Comparison of ENCODE assay signal across 9 mouse cellular contexts in genomic region chr17:46975183-46975582, GRCm38 (mm10). TPM values are rescaled to one million over a fixed set of nuclear protein-coding genes. Genes with fewer than 3 reads are reported as not detected.
DNase-seq lines count a peak whose midpoint lies in the region; ATAC-seq and TF ChIP-seq lines count a peak whose summit lies in the region.
"Had no signal": no experiment of that assay in that cellular context is flagged by ENCODE, and none has a peak within 500 bp of the region (broad histone marks: within the 10 kb centered on the region; RNA-seq: fewer than 3 reads in every experiment).

No protein-coding gene starts in this region.

- peak; percentile 79 for TF ChIP-seq CTCF in kidney, adult 2 months (conservative IDR thresholded peaks at IDR 0.05; ENCODE audit: insufficient read depth, insufficient read length, low read depth, low read length)
- peak; percentile 73 for TF ChIP-seq CTCF in liver, adult 2 months (IDR thresholded peaks at IDR 0.05; ENCODE audit: low read depth, low read length)

- peaks cover 24% of the 10 kb centered on the region for H3K36me3 ChIP-seq in kidney, adult 2 months (ENCODE audit: control insufficient read depth, insufficient read depth, low read length)
- peaks cover 100% of the 10 kb centered on the region for H3K36me3 ChIP-seq in kidney, embryonic 15.5 days
- H3K36me3 ChIP-seq in liver, adult 2 months (ENCODE audit: control insufficient read depth, insufficient read depth, low read length), result peaks cover 87% of the 10 kb centered on the region

- no peaks in the 10 kb centered on the region for H3K79me2 ChIP-seq in liver, adult 2 months (ENCODE audit: control insufficient read depth, insufficient read depth, low read length)

- H3K4me2 ChIP-seq in kidney, embryonic 15.5 days, result no peak overlapping the region

- H3K9ac ChIP-seq in kidney, embryonic 15.5 days, result no peak overlapping the region
- no peak overlapping the region for H3K9ac ChIP-seq in liver, adult 2 months (ENCODE audit: low read depth, low read length)

- peak; percentile 63 for DNase-seq in kidney, adult 2 months
- peak; percentile 59 for DNase-seq in MN1 (ENCODE audit: low spot score)
- DNase-seq in cerebellum, adult 18-20 months, result peak; percentile 26 to 60
- peak; percentile 56 for DNase-seq in liver, adult 2 months (ENCODE audit: extremely low read depth, low read depth, low spot score)
- peak; percentile 37 for DNase-seq in retina, adult 2 months (ENCODE audit: low read depth, low spot score)
- DNase-seq in thymus, postnatal 4 days, result peak; percentile 88

- H3K4me3 ChIP-seq in kidney, adult 2 months (ENCODE audit: insufficient read depth, low read depth, low read length), result no peak overlapping the region
- H3K4me3 ChIP-seq in kidney, embryonic 15.5 days (replicated peaks), result no peak overlapping the region
- no peak overlapping the region for H3K4me3 ChIP-seq in liver, adult 2 months (ENCODE audit: insufficient read depth, low read depth, low read length)
- H3K4me3 ChIP-seq: megakaryocyte, embryonic 14.5 days had no signal

- 0 out of 2 replicates have a peak, but pooled peaks cover 4% of the 10 kb centered on the region for H3K9me3 ChIP-seq in kidney, embryonic 15.5 days (replicated peaks)

- 75% methylated on average over 3 of the region's 3 CpGs for WGBS in kidney, adult 2 months
- WGBS in kidney, embryonic 15.5 days, result 72% methylated on average over 3 of the region's 3 CpGs
- 78% methylated on average over 3 of the region's 3 CpGs for WGBS in liver, adult 2 months

- no peaks in the 10 kb centered on the region for H3K27me3 ChIP-seq in kidney, adult 2 months (replicated peaks; ENCODE audit: control insufficient read depth, insufficient read depth, low read length)
- no peaks in the 10 kb centered on the region for H3K27me3 ChIP-seq in kidney, embryonic 15.5 days
- H3K27me3 ChIP-seq in liver, adult 2 months (ENCODE audit: control insufficient read depth, insufficient read depth, low read length), result no peaks in the 10 kb centered on the region
- H3K27me3 ChIP-seq: megakaryocyte, embryonic 14.5 days had no signal

- no peak overlapping the region for H3K27ac ChIP-seq in kidney, adult 2 months (ENCODE audit: insufficient read depth, low read depth, low read length)
- H3K27ac ChIP-seq in kidney, embryonic 15.5 days, result no peak overlapping the region
- no peak overlapping the region for H3K27ac ChIP-seq in liver, adult 2 months (replicated peaks; ENCODE audit: insufficient read depth, low read depth, low read length)

- no peaks in the 10 kb centered on the region for H3K4me1 ChIP-seq in kidney, adult 2 months (ENCODE audit: control insufficient read depth, insufficient read depth, low read length)
- no peaks in the 10 kb centered on the region for H3K4me1 ChIP-seq in kidney, embryonic 15.5 days
- H3K4me1 ChIP-seq in liver, adult 2 months (ENCODE audit: control insufficient read depth, insufficient read depth, low read length), result no peaks in the 10 kb centered on the region

- no peak for ATAC-seq in kidney, embryonic 15.5 days (replicated peaks; ENCODE audit: low FRiP score)
- peak; percentile 66 for ATAC-seq in granulocyte monocyte progenitor cell, adult 5-6 weeks (replicated peaks; ENCODE audit: poor library complexity, severe bottlenecking)

- no peak for TF ChIP-seq POLR2A in kidney, adult 2 months (IDR thresholded peaks at IDR 0.05; ENCODE audit: low read depth, low read length)
- TF ChIP-seq POLR2A in liver, adult 2 months (IDR thresholded peaks at IDR 0.05; ENCODE audit: extremely low read depth, insufficient read depth, low read length), result no peak

RNA-seq across cellular contexts. Expression of gene Ubr2, which starts 35.2 kb away (rescaled TPM):
- 25.3 and 27.2 TPM in 2 replicates for polyA plus RNA-seq in kidney, adult 2 months (2012; rRNA removed)
- 18.9 and 21.7 TPM in 2 replicates for polyA plus RNA-seq in kidney, embryonic 15.5 days (2015; fragmentation: Nextera tagmentation; extraction: Ambion mirVana)
- total RNA-seq in granulocyte monocyte progenitor cell, adult 5-6 weeks (2014; fragmentation: Nextera tagmentation), result 40.9 and 45.3 TPM in 2 replicates
- total RNA-seq in granulocyte monocyte progenitor cell, adult 5-6 weeks (2017), result 20.3 and 25.3 TPM in 2 replicates
- 36.0 and 37.4 TPM in 2 replicates for total RNA-seq in liver, adult 2 months (2014; rRNA removed)
- polyA plus RNA-seq in liver, adult 2 months (2012; rRNA removed), result 20.8 and 29.9 TPM in 2 replicates

Comparison
In these comparisons a context has a peak if more than half of its experiments do, and no peak if none do; other contexts are left out.
1. DNase-seq: peak in every context shown above with its lines; median percentile 88 in thymus, postnatal 4 days; 63 in kidney, adult 2 months; 59 in MN1; 56 in liver, adult 2 months; 43 in cerebellum, adult 18-20 months; 37 in retina, adult 2 months.